Mouse (Mus musculus) thymus, postnatal 14 days (tissue): ENCODE measurements around the gene Rad50.

Experiments used
- DNase-seq: peaks from one replicate; pipeline ENCODE4 v3.0.0; 2021

Rad50 gene

GRCm38 (mm10) chr11:53691979-53692378, 15.1 kb downstream of the Rad50 start:
- no peak for DNase-seq

GRCm38 (mm10) chr11:53682994-53683530, 24.1 kb downstream of the Rad50 start:
- DNase-seq = no peak

- DNase-seq = no peak
These were observed 24.9 kb downstream of the Rad50 start for GRCm38 (mm10) chr11:53682170-53682569.

GRCm38 (mm10) chr11:53681686-53682085, 25.4 kb downstream of the Rad50 start:
- DNase-seq = no peak

- DNase-seq = no peak
These were observed 27.0 kb downstream of the Rad50 start for GRCm38 (mm10) chr11:53680141-53680540.

- DNase-seq = no peak
These were observed 35.7 kb downstream of the Rad50 start for GRCm38 (mm10) chr11:53671414-53671813.

GRCm38 (mm10) chr11:53664091-53664490, 43.0 kb downstream of the Rad50 start:
- DNase-seq = no peak

GRCm38 (mm10) chr11:53662794-53663674, 44.1 kb downstream of the Rad50 start:
- no peak for DNase-seq

- DNase-seq = no peak
These were observed 49.3 kb downstream of the Rad50 start for GRCm38 (mm10) chr11:53657828-53658227.

- DNase-seq = no peak
These were observed 49.7 kb downstream of the Rad50 start for GRCm38 (mm10) chr11:53657381-53657780.

- DNase-seq = no peak
These were observed 50.4 kb downstream of the Rad50 start for GRCm38 (mm10) chr11:53656558-53657202.

- DNase-seq = no peak
These were observed 52.1 kb downstream of the Rad50 start for GRCm38 (mm10) chr11:53655043-53655442.

GRCm38 (mm10) chr11:53652427-53652826, 54.7 kb downstream of the Rad50 start:
- no peak for DNase-seq

GRCm38 (mm10) chr11:53651441-53651840, 55.7 kb downstream of the Rad50 start:
- no peak for DNase-seq

GRCm38 (mm10) chr11:53644017-53644416, 63.1 kb downstream of the Rad50 start:
- DNase-seq = no peak

- DNase-seq = no peak
These were observed 64.3 kb downstream of the Rad50 start for GRCm38 (mm10) chr11:53642744-53643279.

GRCm38 (mm10) chr11:53637803-53638260, 69.3 kb downstream of the Rad50 start:
- DNase-seq = no peak

GRCm38 (mm10) chr11:53637046-53637802, 69.9 kb downstream of the Rad50 start:
- DNase-seq = no peak

GRCm38 (mm10) chr11:53636183-53636646, 70.9 kb downstream of the Rad50 start:
- peak; percentile 23 for DNase-seq

GRCm38 (mm10) chr11:53635590-53636182, 71.4 kb downstream of the Rad50 start:
- no peak for DNase-seq

GRCm38 (mm10) chr11:53634556-53634955, 72.6 kb downstream of the Rad50 start, which contains the start of gene Il13:
TSS of gene Il13 (minus strand) at chr11:53634702.
- no peak for DNase-seq

GRCm38 (mm10) chr11:53633644-53634043, 73.5 kb downstream of the Rad50 start:
- no peak for DNase-seq
